Mouse (Mus musculus): Measurements from ENCODE around the gene Twistnb.

Twistnb gene

GRCm38 (mm10) chr12:33429387-33430160, at the start of gene Twistnb:
TSS of gene Twistnb (plus strand) at chr12:33429635.
- peak; percentile 98 for DNase-seq

DNA sequence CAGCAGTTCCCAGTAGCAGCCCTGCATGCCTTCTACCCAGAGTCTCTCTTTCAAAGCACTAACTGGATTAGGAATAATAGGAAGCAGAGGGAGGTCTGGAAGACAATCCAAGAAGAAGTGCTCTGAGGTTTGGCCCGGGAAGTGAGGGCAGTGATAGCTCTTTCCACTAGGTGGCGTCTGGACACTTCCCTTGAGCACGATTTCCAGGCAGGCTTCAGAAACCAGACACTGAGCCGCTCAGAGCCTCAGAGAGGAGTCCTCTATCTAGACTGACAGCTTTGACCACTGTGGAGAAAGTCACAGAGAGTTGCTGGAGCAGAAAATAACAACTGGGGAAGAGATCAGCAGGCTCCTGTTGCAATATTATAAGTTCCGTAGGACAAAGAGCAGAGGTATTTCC, 40.6 kb upstream of the Twistnb start:
- peak; percentile 78 for DNase-seq

DNA sequence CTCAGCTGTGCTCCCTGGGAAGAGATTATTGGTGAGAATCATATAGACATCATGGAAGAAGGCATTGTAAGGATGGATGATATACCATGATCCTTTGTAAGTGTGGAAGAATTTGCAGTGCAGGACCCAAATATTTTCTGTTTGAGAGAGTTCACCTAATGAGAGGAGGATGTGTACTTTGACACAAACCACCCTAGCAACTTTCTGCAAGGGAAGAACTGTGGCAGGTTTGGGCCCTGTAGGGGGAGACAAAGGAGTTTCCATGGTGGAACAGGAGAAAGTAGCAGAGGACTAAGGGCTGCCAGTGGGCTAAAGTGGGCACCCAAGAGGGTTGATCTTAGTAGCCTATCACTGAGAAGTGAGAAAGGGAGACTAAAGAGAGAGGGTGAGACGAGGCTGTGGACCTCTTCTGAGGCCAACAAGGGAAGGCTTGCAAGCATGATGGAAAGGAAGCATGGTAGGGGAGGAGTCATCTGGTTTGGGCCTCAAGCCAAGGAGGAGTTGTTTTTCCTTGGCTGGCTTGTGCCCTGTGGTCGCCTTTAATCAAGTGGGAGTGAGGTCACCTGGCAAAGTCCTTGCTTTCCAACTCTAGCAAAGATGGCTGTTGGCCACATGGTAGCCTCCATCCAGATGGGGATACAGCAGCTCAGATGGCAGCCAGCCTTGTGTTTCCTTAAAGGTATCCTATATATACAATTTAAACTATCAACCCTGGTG, 38.4 kb upstream of the Twistnb start:
- DNase-seq = peak; percentile 27

- peak; percentile 21 for DNase-seq
Measured at GRCm38 (mm10) chr12:33394804-33395623, 34.4 kb upstream of the Twistnb start, which contains the start of gene Efcab10. TSS of gene Efcab10 (plus strand) at chr12:33394854.

GRCm38 (mm10) chr12:33403265-33403693, 26.2 kb upstream of the Twistnb start:
- peak; percentile 39 for DNase-seq

- no peak for DNase-seq
Measured at GRCm38 (mm10) chr12:33404996-33405395, 24.4 kb upstream of the Twistnb start.

DNA sequence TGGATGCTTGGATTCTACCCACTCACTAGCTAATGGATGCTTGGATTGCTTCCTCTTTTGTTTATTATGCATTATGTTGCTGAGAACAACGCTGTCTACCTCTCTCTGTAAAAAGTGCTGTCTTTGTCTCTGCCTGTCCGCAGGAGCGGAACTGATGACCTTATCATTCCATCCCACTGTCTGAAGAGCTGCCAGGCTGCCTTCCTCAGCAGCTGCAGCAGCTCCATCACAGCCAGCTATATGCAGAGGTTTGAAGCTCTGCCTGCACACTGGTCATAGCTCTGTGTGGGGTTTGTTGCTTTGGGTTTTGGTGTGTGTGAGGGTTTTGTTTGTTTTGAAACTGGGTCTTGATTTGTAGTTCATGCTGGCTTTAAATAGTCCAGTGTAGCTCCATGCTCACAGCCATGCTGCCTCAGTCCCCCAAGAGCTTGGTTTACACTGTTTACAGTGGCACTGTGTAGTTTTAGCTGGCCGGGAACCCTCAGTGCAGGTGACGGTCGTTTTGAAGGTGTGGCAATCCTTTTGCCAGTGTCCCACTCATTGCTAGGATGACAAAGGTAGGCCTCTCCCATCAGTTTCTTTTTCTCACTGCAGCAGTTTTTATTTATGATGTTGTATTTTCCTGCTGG, 23.9 kb upstream of the Twistnb start:
- peak; percentile 35 for DNase-seq

DNA sequence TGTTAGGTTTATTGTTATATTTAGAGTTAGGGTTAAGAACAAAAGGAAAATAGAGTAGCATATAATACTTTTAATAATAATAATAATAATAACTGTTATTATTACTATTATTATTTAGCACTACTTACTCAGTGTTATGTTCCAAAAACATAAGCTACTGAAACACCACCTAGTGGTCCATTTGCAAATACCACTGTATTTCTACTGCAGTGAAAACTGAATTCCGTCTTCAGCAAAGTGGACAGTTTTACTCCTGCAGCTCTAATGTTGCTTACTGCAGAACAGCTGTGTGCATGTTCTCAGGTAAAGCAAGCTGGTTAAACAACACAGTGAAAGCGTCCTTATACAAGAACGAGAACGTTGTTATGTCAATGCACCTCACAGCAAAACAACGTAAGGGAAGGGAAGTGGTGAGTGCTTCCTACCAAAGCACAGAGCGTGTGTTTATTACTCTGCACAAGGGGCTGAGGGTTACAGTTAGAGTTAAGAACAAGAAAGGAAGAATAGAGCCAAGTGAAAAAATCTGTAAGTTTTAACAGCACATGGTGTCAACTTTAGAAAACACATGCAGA, 17.8 kb upstream of the Twistnb start:
- no peak for DNase-seq

GRCm38 (mm10) chr12:33424329-33424728, 5.1 kb upstream of the Twistnb start:
- DNase-seq = peak; percentile 61

- DNase-seq = no peak
Measured at GRCm38 (mm10) chr12:33427293-33427692, 2.1 kb upstream of the Twistnb start.

GRCm38 (mm10) chr12:33427726-33428125, 1.7 kb upstream of the Twistnb start:
- DNase-seq = no peak

DNA sequence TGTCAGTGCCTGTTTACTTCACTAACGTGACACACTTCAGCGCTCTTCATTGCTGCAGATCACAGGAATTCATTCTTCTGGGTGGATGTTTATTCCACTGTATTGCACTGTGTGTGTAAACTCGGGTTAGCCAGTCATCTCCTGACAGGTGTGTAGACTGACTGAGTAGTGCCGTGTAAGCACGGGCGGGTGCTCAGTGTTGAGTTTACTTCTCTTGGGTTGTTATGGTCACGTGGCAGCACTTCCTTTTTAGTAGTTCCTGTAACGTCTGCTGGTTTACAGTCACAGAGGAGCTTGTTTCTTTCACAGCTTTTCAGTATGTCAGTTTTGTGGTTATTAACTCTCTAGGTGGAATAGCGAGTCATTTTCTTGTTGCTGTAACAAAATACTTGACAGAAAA, 4.4 kb downstream of the Twistnb start:
- DNase-seq = no peak

- no peak for DNase-seq
Measured at GRCm38 (mm10) chr12:33434758-33435157, 5.3 kb downstream of the Twistnb start.

DNA sequence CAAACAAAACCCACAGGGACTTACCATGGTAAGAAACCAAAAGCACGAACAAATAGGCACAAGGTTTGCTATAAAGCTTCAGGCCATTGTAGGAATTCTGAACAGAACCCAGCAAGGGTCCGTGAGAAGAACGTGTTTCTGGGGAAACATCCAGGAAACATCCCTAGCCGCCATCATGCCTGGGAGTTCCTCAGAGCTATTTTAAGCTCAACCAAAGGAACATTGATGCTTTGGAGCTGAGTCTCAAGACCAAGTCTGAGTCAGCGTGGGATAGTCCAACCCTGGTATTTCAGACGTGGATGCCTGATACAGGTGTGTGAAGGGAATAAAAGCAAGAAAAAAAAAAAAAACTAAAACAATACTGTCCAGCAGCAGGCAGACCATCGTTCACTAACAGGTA, 26.0 kb downstream of the Twistnb start:
- no peak for DNase-seq

DNA sequence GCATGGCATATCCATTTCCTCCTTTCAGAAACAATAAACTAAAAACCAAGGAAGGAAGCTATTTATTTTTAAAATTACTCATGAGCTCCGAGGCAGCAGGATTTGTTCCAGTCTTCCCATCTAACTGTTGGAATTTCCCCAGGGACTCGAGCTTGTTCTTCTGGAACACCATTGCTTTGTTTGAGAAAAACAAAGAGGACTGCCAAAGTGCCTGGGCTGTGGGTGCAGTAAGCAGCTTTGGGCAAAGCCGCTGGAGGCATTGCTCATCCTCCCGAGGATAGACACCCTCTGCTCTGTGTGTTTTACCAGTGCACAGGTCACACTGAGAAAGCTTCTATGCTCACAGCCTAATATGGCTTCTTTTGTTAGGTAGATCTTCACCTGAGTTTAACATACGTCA, 26.8 kb downstream of the Twistnb start:
- DNase-seq = no peak

GRCm38 (mm10) chr12:33480975-33481374, 51.5 kb downstream of the Twistnb start:
- DNase-seq = no peak

GRCm38 (mm10) chr12:33482931-33483330, 53.5 kb downstream of the Twistnb start:
- no peak for DNase-seq

All from lung, postnatal 10 days (tissue).